Mouse (Mus musculus) neural tube, embryonic 14.5 days (tissue): Measurements from ENCODE around the gene Rorc. TPM values are rescaled to one million over a fixed set of nuclear protein-coding genes. Genes with fewer than 3 reads are reported as not detected.

Source experiments
- ATAC-seq: fragments of 200-750 bp; cut with Nextera tagmentation; 2 replicates; pipeline ENCODE4 v1.8.0; 2017; ENCODE audit warnings: low read depth, mild to moderate bottlenecking, moderate TSS enrichment, moderate library complexity
- H3K27ac ChIP-seq: fragments of 300-500 bp; sonication (generic); 2 replicates; pipeline ENCODE4 v1.5.1; 2014; ENCODE audit warnings: low read depth, mild to moderate bottlenecking, control low read depth, low read length, moderate library complexity, mixed read lengths
- H3K27me3 ChIP-seq: fragments of 300-500 bp; sonication (generic); 2 replicates; pipeline ENCODE4 v1.6.1; 2014; ENCODE audit warnings: low read length; ENCODE audit not compliant: control insufficient read depth, insufficient read depth
- H3K36me3 ChIP-seq: fragments of 300-500 bp; sonication (generic); 2 replicates; pipeline ENCODE4 v1.6.1; 2014; ENCODE audit warnings: low read length, mixed read lengths; ENCODE audit not compliant: control insufficient read depth, insufficient read depth
- H3K4me1 ChIP-seq: fragments of 300-500 bp; sonication (generic); 2 replicates; pipeline ENCODE4 v1.6.1; 2014; ENCODE audit warnings: low read length; ENCODE audit not compliant: control insufficient read depth, insufficient read depth
- H3K4me2 ChIP-seq: fragments of 300-500 bp; sonication (generic); 2 replicates; pipeline ENCODE4 v1.6.1; 2014; ENCODE audit warnings: mild to moderate bottlenecking, low read depth, low read length, control low read depth
- H3K4me3 ChIP-seq: fragments of 300-500 bp; sonication (generic); 2 replicates; pipeline ENCODE4 v1.5.1; 2014; ENCODE audit warnings: low read depth, low read length, control low read depth, mixed read lengths
- H3K9ac ChIP-seq: fragments of 300-500 bp; sonication (generic); replicated peaks from 2 replicates; pipeline ENCODE4 v1.6.1; 2014; ENCODE audit warnings: low read depth, mild to moderate bottlenecking, control low read depth, low read length, mixed read lengths
- H3K9me3 ChIP-seq: fragments of 300-500 bp; sonication (generic); 2 replicates; pipeline ENCODE4 v1.6.1; 2016; ENCODE audit warnings: low read length; ENCODE audit not compliant: control insufficient read depth
- WGBS: fragments of 180-500 bp; shearing (Covaris S2); extraction: QIAGEN DNeasy Blood & Tissue Kit; methylation state at CpG from one replicate; pipeline ENCODE4 v1.1.7; 2014; 5-methylcytosine and 5-hydroxymethylcytosine counted together
- polyA plus RNA-seq: library from polyadenylated mRNA; unstranded; fragments of >200 nt; fragmentation: Nextera tagmentation; extraction: Ambion mirVana; gene quantifications from 2 replicates; pipeline ENCODE4 v1.2.1, GENCODE M21; 2014

The Rorc gene
- polyA plus RNA-seq, 1 experiment from 2014 or later: 0.24 TPM

- no peaks in the 10 kb centered on the region for H3K36me3 ChIP-seq
- no peaks in the 10 kb centered on the region for H3K4me1 ChIP-seq
- H3K27me3 ChIP-seq: no peaks in the 10 kb centered on the region
- WGBS: 4% methylated on average over 1 of the region's 1 CpGs
- no peak overlapping the region for H3K27ac ChIP-seq
- H3K4me3 ChIP-seq: no peak overlapping the region
- H3K9ac ChIP-seq: no peak overlapping the region
- H3K4me2 ChIP-seq: no peak overlapping the region
- ATAC-seq: no peak
- no peaks in the 10 kb centered on the region for H3K9me3 ChIP-seq
Measured at GRCm38 (mm10) chr3:94360812-94361211, 11.8 kb upstream of the Rorc start.

DNA sequence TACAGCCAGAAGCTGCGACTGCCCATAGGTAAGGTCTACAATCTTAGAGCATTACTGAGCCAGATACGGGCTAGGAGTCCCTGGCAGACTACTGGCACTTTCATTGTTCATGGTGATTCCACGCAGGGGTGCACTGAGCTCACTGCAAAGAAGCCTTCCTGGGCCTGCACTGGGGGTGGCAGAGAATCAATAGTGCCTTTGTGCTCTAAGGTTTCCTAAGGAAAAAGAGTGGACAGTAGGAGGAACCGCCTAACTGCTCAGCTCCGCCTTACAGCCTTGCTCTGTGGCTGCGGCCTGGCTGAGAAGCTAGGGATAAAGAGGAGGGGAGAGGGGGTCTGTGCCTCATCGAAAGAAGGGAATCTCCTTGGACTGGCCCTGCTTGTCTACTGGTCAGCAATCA is 10.5 kb upstream of the Rorc start, which contains the start of gene C2cd4d:
Gene C2cd4d, plus strand, starts transcription at position 301 of the 400 bp plus-strand sequence.
- peak within 1 kb of the TSS; percentile 86 for H3K4me2 ChIP-seq
- no peak for ATAC-seq
- H3K9me3 ChIP-seq: no peaks in the 10 kb centered on the region
- H3K36me3 ChIP-seq: no peaks in the 10 kb centered on the region
- peak within 1 kb of the TSS; percentile 84 for H3K9ac ChIP-seq
- H3K27ac ChIP-seq: no peak within 1 kb of the TSS
- peak within 1 kb of the TSS; percentile 50 for H3K4me3 ChIP-seq
- 36% methylated on average over 7 of the region's 7 CpGs for WGBS
- H3K27me3 ChIP-seq: no peaks in the 10 kb centered on the region
- no peaks in the 10 kb centered on the region for H3K4me1 ChIP-seq

GRCm38 (mm10) chr3:94363291-94364153 is 9.1 kb upstream of the Rorc start:
- Histone ChIP-seq H3K4me1 (no peaks in the 10 kb centered on the region), H3K9me3 (no peaks in the 10 kb centered on the region), H3K4me2 (peak overlapping the region; percentile 86), H3K4me3 (peak overlapping the region; percentile 50), H3K9ac (peak overlapping the region; percentile 84), H3K27me3 (no peaks in the 10 kb centered on the region), H3K36me3 (no peaks in the 10 kb centered on the region), H3K27ac (peak overlapping the region; percentile 60; the same call in 1 of the 2 replicates)
- ATAC-seq: peak; percentile 77
- 6% methylated on average over 81 of the region's 97 CpGs for WGBS

GRCm38 (mm10) chr3:94364154-94364526 is 8.5 kb upstream of the Rorc start:
- peak overlapping the region; percentile 60; the same call in 1 of the 2 replicates for H3K27ac ChIP-seq
- peak overlapping the region; percentile 50 for H3K4me3 ChIP-seq
- H3K36me3 ChIP-seq: no peaks in the 10 kb centered on the region
- H3K4me1 ChIP-seq: no peaks in the 10 kb centered on the region
- H3K27me3 ChIP-seq: no peaks in the 10 kb centered on the region
- peak overlapping the region; percentile 84 for H3K9ac ChIP-seq
- no peaks in the 10 kb centered on the region for H3K9me3 ChIP-seq
- peak; percentile 69 for ATAC-seq
- WGBS: 4% methylated on average over 23 of the region's 23 CpGs
- H3K4me2 ChIP-seq: peak overlapping the region; percentile 86

GRCm38 (mm10) chr3:94366761-94367160 is 5.8 kb upstream of the Rorc start:
- H3K4me1 ChIP-seq: no peaks in the 10 kb centered on the region
- no peak overlapping the region for H3K4me2 ChIP-seq
- H3K27me3 ChIP-seq: no peaks in the 10 kb centered on the region
- 24% methylated on average over 3 of the region's 3 CpGs for WGBS
- H3K36me3 ChIP-seq: no peaks in the 10 kb centered on the region
- no peak overlapping the region for H3K9ac ChIP-seq
- no peaks in the 10 kb centered on the region for H3K9me3 ChIP-seq
- no peak overlapping the region for H3K4me3 ChIP-seq
- H3K27ac ChIP-seq: no peak overlapping the region
- peak; percentile 49 for ATAC-seq

GRCm38 (mm10) chr3:94367511-94367910 is 5.1 kb upstream of the Rorc start:
- Histone ChIP-seq H3K4me1 (no peaks in the 10 kb centered on the region), H3K9me3 (no peaks in the 10 kb centered on the region), H3K36me3 (no peaks in the 10 kb centered on the region), H3K4me3 (no peak overlapping the region), H3K4me2 (no peak overlapping the region), H3K9ac (no peak overlapping the region), H3K27me3 (no peaks in the 10 kb centered on the region), H3K27ac (no peak overlapping the region)
- WGBS: 88% methylated on average over 6 of the region's 6 CpGs
- no peak for ATAC-seq

GRCm38 (mm10) chr3:94368631-94369030 is 4.0 kb upstream of the Rorc start:
- Histone ChIP-seq H3K4me1 (peaks cover 6% of the 10 kb centered on the region; the same call in 1 of the 2 replicates), H3K9ac (no peak overlapping the region), H3K27ac (no peak overlapping the region), H3K4me2 (no peak overlapping the region), H3K9me3 (no peaks in the 10 kb centered on the region), H3K4me3 (no peak overlapping the region), H3K36me3 (no peaks in the 10 kb centered on the region), H3K27me3 (no peaks in the 10 kb centered on the region)
- no peak for ATAC-seq
- 68% methylated on average over 6 of the region's 6 CpGs for WGBS

DNA sequence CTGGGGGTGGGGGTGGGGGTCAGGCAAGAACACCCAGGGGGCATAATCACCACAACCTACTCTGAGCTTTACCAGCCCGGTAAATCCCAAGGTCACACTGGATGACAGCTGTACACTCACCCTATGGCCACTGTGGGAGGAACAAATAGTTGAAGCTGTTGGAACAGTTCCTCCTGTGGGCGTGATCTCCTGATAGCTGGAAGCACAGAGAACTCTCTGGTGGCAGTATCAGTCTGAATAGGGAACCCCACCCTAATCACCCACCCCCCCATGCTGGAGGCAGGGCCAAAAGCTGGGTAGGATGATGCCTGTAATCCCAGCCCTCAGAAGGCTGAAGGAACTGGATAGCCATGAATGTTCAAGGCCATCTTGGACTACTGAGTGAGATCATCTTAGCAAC is 2.9 kb upstream of the Rorc start:
- no peaks in the 10 kb centered on the region for H3K36me3 ChIP-seq
- H3K4me3 ChIP-seq: no peak overlapping the region
- H3K9ac ChIP-seq: no peak overlapping the region
- 71% methylated on average over 2 of the region's 2 CpGs for WGBS
- no peak overlapping the region for H3K27ac ChIP-seq
- ATAC-seq: no peak
- no peaks in the 10 kb centered on the region for H3K27me3 ChIP-seq
- no peak overlapping the region for H3K4me2 ChIP-seq
- no peaks in the 10 kb centered on the region for H3K9me3 ChIP-seq
- H3K4me1 ChIP-seq: peaks cover 8% of the 10 kb centered on the region; the same call in 1 of the 2 replicates

- H3K4me3 ChIP-seq: no peak overlapping the region
- no peaks in the 10 kb centered on the region for H3K36me3 ChIP-seq
- H3K4me2 ChIP-seq: peak overlapping the region; percentile 37
- H3K4me1 ChIP-seq: peaks cover 8% of the 10 kb centered on the region; the same call in 1 of the 2 replicates
- no peak overlapping the region for H3K9ac ChIP-seq
- ATAC-seq: peak; percentile 32; the same call in 1 of the 2 replicates
- WGBS: 5% methylated on average over 11 of the region's 11 CpGs
- no peaks in the 10 kb centered on the region for H3K9me3 ChIP-seq
- H3K27ac ChIP-seq: no peak overlapping the region
- no peaks in the 10 kb centered on the region for H3K27me3 ChIP-seq
Measured at GRCm38 (mm10) chr3:94371637-94372036, 957 bp upstream of the Rorc start.
